Mouse (Mus musculus): ENCODE results near the gene Foxb1. TPM values are rescaled to one million over a fixed set of nuclear protein-coding genes. Genes with fewer than 3 reads are reported as not detected.

Foxb1 gene
- total and polyA plus RNA-seq, 3 experiments, result not detected

DNA sequence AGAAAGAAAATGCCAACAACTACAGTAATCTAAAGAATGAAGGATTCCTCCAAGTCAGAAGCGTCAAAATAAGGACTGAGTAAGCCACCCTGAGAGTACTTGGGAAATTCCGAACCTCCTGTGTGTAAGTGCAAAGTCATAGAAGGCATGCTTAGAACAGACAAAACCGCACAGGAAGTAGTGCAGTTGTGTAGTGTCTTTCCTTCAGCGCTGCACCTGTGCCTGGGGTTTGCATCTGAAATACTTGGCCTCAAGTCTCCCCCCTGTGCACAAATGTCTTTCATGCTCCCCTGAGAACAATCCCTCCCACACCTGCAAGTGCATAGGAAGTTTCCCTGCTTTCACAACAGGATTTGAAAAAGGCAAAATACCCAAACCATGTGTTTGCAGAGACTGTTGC, 3.5 kb downstream of the Foxb1 start:
- DNase-seq, result no peak

DNA sequence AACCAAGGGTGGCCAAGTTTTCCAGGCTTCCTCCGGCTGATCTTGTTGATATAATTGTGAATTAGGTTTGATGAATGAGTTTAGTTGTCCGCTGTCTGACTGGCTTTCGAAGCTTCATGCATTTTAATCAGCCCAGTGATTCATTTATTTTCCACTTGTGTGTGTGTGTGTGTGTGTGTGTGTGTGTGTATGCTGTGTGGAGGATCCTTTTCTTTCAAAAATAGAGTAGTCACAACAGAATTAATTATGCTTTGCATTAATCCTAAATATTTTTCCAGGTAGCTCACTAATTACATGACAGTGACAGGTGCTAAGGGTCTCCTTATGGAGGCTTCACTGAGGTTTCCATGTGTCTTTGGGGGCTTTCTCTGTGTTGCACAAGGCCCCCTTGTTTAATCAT, 4.3 kb downstream of the Foxb1 start:
- DNase-seq, result no peak

DNA sequence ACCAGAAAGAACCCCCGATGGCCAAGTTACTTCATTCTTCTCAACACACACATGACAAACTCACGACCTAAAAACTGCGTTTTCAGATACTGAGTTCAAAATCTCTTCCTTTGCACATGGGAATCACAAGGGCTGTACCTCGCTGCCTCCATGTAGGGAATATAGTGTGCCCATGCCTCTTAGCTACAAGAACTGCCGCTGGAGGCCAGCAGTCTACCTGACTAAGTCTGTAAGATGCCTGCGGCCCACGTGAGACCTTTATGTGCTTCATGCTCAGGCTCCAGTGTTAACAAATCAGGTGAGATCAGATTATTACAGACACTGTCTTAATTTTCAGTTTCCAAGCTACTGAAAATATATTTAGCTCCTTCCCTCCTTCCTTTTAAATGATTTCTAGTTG, 4.7 kb downstream of the Foxb1 start:
- no peak for DNase-seq

DNA sequence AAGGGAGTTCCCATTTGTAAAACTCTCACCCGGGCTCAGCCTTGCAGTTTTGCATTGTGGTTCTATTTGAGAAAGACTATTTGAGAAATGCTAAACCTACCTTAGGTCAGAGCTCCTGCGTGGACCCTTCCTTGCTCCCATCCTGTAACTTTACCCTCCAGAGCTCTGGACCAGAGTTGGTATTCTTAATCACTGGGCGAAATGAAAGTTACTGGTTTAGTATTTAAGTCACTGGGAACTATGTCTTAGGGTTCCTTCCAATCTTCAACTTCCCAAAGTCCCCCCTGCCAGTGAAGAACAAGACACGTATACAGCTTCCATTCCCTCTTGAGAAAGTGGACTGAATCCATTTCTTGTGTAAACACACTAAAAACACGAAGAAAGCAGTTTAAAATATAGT, 5.6 kb downstream of the Foxb1 start:
- no peak for DNase-seq

DNA sequence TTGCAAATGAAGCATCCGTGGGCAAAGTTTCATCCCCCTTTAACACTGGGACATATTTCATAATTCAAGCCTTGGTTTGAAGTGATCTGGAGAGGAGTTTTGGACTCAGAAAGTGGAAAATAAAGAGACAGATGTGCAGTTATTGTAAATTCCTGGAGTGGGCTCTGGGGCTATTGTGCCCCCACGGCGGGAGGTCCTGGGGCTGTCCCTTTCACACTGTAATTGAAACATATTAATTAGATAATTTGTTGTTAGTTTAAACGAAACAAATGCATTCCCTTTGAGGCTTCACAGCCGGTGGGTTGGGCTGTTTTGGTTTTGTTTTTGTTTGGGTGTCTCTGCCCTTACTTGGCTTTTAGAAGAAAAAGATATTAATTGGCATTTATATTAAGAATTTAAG, 6.0 kb downstream of the Foxb1 start:
- no peak for DNase-seq

DNA sequence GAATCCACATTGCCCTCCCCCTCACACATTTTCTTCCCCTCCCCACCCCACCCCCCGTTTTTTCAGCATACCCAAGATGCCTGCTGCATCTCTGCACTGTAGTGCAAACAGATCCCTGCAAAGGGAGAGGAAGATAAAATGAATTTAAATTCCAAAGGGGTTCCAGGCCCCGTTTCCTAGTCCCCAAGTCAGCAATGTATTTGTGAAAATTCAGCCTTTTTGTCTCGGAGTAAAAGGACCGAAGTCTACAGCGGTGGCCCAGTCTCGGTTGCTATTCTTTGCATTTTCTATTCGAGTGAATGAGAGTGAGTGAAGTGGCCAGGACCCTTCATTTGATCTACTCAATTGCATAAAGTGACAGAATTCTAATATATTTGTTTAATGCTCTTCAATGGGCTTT, 6.4 kb downstream of the Foxb1 start:
- no peak for DNase-seq

DNA sequence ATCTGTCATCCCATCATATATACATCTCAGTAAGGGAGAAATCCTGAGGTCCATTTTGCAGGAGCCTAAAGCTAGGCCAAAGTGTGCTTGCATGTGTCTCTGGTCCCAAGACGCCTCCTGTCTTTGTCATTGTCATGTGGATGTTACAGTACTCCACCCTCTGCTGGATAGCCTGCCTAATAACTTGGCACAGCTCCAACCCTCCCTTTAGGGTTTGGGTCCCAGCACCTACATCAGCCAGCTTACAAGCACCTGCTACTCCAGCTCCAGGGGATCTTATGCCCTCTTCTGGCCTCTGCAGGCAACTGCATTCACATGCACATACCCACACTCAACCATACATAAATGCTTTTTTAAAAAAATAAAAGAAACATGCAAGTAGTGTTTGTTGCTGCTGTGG, 12.8 kb downstream of the Foxb1 start:
- no peak for DNase-seq

DNA sequence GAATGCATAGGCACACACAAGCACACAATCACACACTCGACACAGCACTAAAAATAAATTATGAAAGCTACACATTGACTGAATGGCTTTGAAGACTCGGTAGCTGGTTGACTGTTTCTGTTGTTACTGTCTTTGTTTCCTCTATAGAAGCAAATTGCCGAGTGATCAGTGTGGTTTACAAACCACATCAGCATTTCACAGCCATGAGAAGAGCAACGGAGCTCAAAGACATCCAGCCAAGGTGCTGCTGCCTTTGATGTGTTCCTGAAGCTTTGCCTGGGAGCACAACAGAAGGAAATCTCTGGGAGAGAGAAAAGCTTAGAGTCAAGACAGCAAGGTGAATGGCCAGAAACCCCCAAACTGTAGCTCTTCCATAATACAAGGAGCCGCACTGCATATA, 32.0 kb downstream of the Foxb1 start:
- no peak for DNase-seq

DNA sequence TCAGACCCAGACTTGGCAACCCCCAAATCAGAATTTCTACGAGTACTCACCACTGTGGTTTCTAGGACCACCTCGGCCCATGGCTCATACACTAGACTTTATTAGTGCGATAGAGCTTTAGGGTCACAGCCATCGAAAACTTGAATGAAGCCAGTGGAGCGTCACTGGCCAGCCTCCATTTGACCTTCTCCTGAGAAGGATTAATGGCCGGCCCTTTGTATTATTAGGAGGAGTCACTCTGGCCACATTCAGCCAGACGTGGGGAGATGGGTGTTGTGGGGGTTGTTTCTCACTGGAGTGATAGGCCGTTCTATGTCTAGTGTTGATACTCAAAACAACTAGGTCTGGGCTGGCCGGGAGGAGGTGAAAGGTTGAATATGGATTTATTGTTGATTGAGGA, 42.3 kb downstream of the Foxb1 start:
- DNase-seq, result no peak

DNA sequence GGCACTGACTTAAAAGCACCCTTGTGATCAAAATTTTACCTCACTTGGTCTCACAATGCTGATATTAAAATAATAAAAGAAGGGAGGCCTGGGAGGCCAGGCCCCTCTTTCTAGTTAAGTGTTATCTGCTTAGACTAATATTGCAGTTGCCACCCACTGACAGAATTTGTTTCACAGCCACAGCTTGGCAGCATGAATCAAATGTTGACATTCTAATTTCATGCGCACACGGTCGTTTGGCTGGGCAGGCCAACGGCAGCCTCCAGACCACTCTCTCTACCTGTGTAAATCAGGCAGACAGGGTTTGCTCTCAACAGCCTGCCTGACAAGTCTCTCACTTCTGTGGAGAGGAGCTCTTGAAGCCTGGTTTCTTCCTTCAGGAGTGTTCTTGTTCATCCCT, 44.4 kb downstream of the Foxb1 start:
- no peak for DNase-seq

DNA sequence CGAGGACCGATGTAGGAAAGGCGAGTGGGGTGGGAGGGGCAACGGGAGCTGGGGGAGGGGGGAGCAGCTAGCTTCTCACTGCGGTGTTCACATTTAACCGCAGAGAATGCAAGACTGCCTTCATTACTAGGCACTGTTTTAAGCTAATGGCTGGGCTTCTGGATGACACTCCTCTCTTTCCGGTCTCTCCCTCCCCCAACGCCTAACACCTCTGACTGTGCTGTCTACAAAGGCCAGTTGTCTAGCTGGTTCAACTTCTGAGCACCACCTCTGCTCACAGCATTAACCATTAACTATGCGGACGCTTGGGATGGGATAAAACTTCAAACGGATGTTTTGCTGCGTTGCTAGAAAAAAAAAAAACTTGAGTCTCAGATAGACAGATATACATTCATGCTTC, 45.3 kb downstream of the Foxb1 start:
- DNase-seq, result no peak

DNA sequence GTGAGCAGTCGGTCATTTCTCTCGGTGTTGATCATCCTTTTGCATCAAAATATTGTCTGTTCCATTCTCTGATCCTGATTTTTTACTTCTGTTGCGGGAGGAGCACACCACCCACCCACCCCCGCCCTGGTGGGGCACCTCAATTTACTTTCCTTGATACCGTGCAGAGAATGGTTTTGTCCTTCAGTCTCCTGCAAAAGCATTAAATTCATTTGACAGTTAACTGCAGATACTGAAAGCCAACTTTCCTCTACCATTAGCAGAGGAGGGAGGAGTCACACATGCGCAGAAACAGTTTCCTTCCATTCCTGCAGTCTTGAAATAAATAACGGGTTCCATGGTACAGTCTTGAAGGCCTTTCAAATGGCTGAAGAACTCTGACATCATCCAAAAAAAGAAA, 46.4 kb downstream of the Foxb1 start:
- no peak for DNase-seq

DNA sequence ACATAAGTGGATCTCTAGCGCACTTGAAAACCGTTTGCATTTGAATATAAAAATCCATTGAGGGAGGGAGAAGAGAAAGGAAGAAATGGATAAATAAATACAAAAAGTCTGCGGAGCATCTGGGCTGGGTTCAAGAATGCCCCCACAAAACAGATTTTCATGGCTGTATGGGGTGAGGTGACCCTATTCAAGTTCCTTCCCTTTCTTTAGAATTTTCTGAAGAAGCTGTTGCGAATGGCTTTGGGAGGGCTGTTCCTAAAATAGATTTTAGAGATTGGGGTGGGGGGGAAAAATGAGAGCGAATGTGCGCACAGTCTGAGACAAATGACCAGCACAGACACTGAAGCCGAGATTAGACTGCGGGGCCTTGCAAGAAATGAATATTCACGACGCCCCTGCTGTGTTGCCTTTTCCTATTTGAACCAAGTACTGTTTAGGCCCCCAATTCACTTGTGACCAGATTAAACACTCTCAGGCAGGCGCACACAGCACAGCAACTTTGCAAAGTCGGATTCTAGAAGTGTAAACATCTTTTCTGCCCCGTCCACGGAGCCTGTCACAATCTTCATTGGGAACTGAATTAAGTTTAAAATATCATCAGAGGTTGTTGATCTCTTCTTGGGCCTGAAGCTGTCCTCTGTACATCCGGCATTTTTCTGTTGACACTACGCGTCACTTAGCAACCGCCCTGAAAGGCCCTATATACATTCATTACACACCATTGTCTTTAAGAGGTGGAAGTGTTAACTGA, 47.0 kb downstream of the Foxb1 start:
- DNase-seq, result no peak

DNA sequence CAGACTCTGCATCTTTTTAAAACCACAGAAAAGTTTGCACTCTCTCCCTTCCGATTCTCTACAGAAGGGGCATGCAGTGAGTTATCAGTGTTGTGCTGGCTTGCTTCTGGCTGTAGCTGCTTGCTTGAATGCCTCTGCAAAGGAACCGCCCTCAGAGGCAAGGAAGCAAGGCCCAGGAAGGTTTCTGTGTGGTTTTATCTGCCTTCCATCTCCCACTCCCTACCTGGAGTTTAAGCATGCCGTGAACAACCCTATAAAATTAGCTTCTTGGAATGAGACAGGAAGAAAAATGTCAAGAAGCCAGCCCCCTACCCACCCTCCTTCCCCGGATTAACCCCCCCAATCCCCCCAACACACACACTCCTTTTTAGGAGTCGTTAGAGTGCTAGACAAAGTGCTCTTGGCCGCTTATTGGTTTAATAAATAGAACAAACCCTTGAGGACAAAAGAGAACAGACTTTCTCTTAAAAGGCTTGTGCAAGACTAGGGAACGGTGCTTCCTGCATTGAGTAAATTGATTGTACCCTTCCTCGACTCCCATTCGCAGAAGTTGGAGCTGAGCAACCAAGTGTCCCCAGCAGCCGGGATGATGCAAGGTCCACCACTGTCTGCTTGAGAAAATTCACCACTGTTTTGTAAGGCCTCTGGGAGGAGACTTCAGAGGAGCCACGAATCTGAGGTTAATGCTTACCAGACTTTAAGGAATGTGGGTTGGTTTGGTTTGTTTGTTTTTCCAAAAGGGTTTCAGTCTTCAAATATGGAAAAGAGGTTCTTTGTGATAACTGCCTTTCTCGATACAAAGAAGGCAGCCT, 47.8 kb downstream of the Foxb1 start:
- no peak for DNase-seq

Other genes starting within 250 kb of the Foxb1 start
- gene Bnip2, start 228.5 kb upstream of the Foxb1 start, total RNA-seq (2021), result 100 to 1,000 TPM in 1 of 2 experiments, 10 to 100 TPM in 1; 91.1 to 109 TPM
- gene Bnip2, start 228.5 kb upstream of the Foxb1 start, polyA plus RNA-seq (2012; rRNA removed), result 17.1 and 20.0 TPM in 2 replicates

All from adrenal gland, adult 2 months (tissue).